Mouse (Mus musculus) limb, embryonic 13.5 days (tissue): ENCODE data around the gene Suox. TPM values are rescaled to one million over a fixed set of nuclear protein-coding genes. Genes with fewer than 3 reads are reported as not detected.

Source experiments
- ATAC-seq: fragments of 200-750 bp; cut with Nextera tagmentation; 2 replicates; pipeline ENCODE4 v1.8.0; 2017; ENCODE audit warnings: low read depth, moderate number of reproducible peaks, moderate TSS enrichment; ENCODE audit not compliant: low FRiP score
- H3K27ac ChIP-seq: fragments of 300-500 bp; sonication (generic); 2 replicates; pipeline ENCODE4 v1.5.1; 2015; ENCODE audit warnings: inconsistent platforms, mild to moderate bottlenecking, moderate library complexity
- H3K27me3 ChIP-seq: fragments of 300-500 bp; sonication (generic); 2 replicates; pipeline ENCODE4 v1.6.1; 2015; ENCODE audit warnings: mild to moderate bottlenecking, inconsistent platforms
- H3K36me3 ChIP-seq: fragments of 300-500 bp; sonication (generic); 2 replicates; pipeline ENCODE4 v1.6.1; 2015; ENCODE audit warnings: inconsistent platforms, mild to moderate bottlenecking, moderate library complexity
- H3K4me1 ChIP-seq: fragments of 300-500 bp; sonication (generic); 2 replicates; pipeline ENCODE4 v1.6.1; 2015; ENCODE audit warnings: inconsistent platforms
- H3K4me2 ChIP-seq: fragments of 300-500 bp; sonication (generic); replicated peaks from 2 replicates; pipeline ENCODE4 v1.6.1; 2015; ENCODE audit warnings: inconsistent platforms, mild to moderate bottlenecking, moderate library complexity
- H3K4me3 ChIP-seq: fragments of 300-500 bp; sonication (generic); 2 replicates; pipeline ENCODE4 v1.5.1; 2015; ENCODE audit warnings: moderate library complexity, mild to moderate bottlenecking, inconsistent platforms
- H3K9ac ChIP-seq: fragments of 300-500 bp; sonication (generic); 2 replicates; pipeline ENCODE4 v1.6.1; 2015; ENCODE audit warnings: mild to moderate bottlenecking, inconsistent platforms
- H3K9me3 ChIP-seq: fragments of 300-500 bp; sonication (generic); 2 replicates; pipeline ENCODE4 v1.6.1; 2016; ENCODE audit warnings: inconsistent platforms
- polyA plus RNA-seq: library from polyadenylated mRNA; unstranded; fragments of >200 nt; fragmentation: Nextera tagmentation; extraction: Ambion mirVana; gene quantifications from 2 replicates; pipeline ENCODE4 v1.2.1, GENCODE M21; 2015

The Suox gene
- polyA plus RNA-seq, 1 experiment from 2014 or later, result 22.0 TPM

DNA sequence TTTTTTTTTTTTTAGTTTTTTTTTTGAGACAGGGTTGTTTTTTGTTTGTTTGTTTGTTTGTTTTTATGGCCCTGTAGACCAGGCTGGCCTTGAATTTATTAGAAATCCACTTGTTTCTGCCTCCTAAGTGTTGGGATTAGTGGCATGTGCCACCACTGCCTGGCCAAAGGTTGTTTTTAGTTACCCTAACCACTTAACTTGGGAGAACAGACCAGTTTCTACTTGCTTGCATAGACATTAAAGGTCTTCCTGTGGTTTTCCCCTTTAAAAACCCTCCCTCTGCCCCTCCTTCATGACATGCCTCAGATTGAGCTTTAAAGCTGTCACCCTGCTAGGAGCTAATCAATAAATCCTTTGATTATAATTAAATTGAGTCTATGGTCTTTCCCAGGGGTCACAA, 53.6 kb downstream of the Suox start:
- no peak for ATAC-seq
- no peak overlapping the region for H3K4me3 ChIP-seq

More for the DNA sequence above, 53.6 kb downstream of the Suox start:
- Histone ChIP-seq H3K36me3 (peaks cover 26% of the 10 kb centered on the region), H3K9me3 (no peaks in the 10 kb centered on the region), H3K9ac (no peak overlapping the region), H3K27me3 (no peaks in the 10 kb centered on the region), H3K27ac (no peak overlapping the region), H3K4me2 (no peak overlapping the region), H3K4me1 (peaks cover 4% of the 10 kb centered on the region)

Other genes with a start within 250 kb of the Suox start
- gene Smarcc2, start 214.8 kb downstream of the Suox start, polyA plus RNA-seq, result 96.6 and 110 TPM in 2 replicates
- gene Myl6, start 179.9 kb downstream of the Suox start, polyA plus RNA-seq, result 1,077 and 1,101 TPM in 2 replicates
- 4.7 and 5.0 TPM in 2 replicates for gene Myl6b, start 175.4 kb downstream of the Suox start, polyA plus RNA-seq
- 24.0 and 28.0 TPM in 2 replicates for gene Esyt1, start 148.2 kb downstream of the Suox start, polyA plus RNA-seq
- 16.4 and 17.3 TPM in 2 replicates for gene Zc3h10, start 126.3 kb downstream of the Suox start, polyA plus RNA-seq
- 3,677 and 3,933 TPM in 2 replicates for gene Rpl41, start 124.8 kb downstream of the Suox start, polyA plus RNA-seq
- gene Pa2g4, start 108.1 kb downstream of the Suox start, polyA plus RNA-seq, result 198 and 200 TPM in 2 replicates
- 14.5 and 17.5 TPM in 2 replicates for gene Erbb3, start 84.4 kb downstream of the Suox start, polyA plus RNA-seq
- gene Rps26, start 47.3 kb downstream of the Suox start, polyA plus RNA-seq, result 752 and 768 TPM in 2 replicates
- gene Ikzf4, start 28.1 kb downstream of the Suox start, polyA plus RNA-seq, result 5.1 and 5.2 TPM in 2 replicates
- gene Rab5b, start 22.2 kb upstream of the Suox start, polyA plus RNA-seq, result 83.5 and 87.5 TPM in 2 replicates
- 2.2 and 2.3 TPM in 2 replicates for gene Pmel, start 30.1 kb upstream of the Suox start, polyA plus RNA-seq
- 132 and 134 TPM in 2 replicates for gene Cdk2, start 31.0 kb upstream of the Suox start, polyA plus RNA-seq
- gene Dgka, start 70.8 kb upstream of the Suox start, polyA plus RNA-seq, result 12.0 and 12.1 TPM in 2 replicates
- 44.0 and 47.9 TPM in 2 replicates for gene Pym1, start 73.8 kb upstream of the Suox start, polyA plus RNA-seq
- gene Mmp19, start 116.8 kb upstream of the Suox start, polyA plus RNA-seq, result 0.56 and 0.78 TPM in 2 replicates
- gene Dnajc14, start 130.0 kb upstream of the Suox start, polyA plus RNA-seq, result 58.8 and 66.8 TPM in 2 replicates
- gene Tmem198b, start 130.3 kb upstream of the Suox start, polyA plus RNA-seq, result 25.3 and 27.1 TPM in 2 replicates
- 224 and 240 TPM in 2 replicates for gene Sarnp, start 143.3 kb upstream of the Suox start, polyA plus RNA-seq
- gene Ormdl2, start 147.6 kb upstream of the Suox start, polyA plus RNA-seq, result 30.2 and 34.0 TPM in 2 replicates
- 12.5 and 13.1 TPM in 2 replicates for gene Gdf11, start 217.6 kb upstream of the Suox start, polyA plus RNA-seq
- 820 and 839 TPM in 2 replicates for gene Cd63, start 226.9 kb upstream of the Suox start, polyA plus RNA-seq
- gene Rdh5, start 248.8 kb upstream of the Suox start, polyA plus RNA-seq, result 12.2 and 12.9 TPM in 2 replicates
- 225 and 240 TPM in 2 replicates for gene Bloc1s1, start 250.0 kb upstream of the Suox start, polyA plus RNA-seq